Comparison of ENCODE assay signal across 8 mouse cellular contexts in the genomic region with DNA sequence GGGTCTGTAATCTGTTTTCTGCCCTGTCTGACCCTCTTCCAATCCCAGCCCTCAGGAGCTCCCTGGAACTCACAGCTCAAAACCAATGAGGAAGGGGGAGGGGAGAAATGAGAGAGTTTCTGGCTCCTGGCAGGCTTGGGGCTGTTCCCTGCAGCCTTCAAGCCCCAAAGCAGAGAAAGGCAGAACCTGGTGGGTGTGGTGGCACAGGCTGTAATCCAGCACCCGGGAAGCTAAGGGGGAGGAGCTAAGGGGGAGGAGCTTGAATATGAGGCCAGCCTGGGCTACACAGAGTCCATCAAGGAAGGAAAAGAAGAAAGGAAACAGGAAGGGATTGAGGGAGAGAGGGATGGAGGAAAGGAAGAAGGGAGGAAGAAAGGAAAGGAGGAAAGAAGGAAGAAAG.
"Had no signal": no experiment of that assay in that cellular context is flagged by ENCODE, and none has a peak within 500 bp of the region (broad histone marks: within the 10 kb centered on the region; RNA-seq: fewer than 3 reads in every experiment).

No protein-coding gene starts in this region.

- DNase-seq: kidney, adult 9 months; kidney, postnatal 14 days; layer of hippocampus, postnatal 36 days; left cerebral cortex, postnatal 4 days; lung, embryonic 14.5 days; lung, postnatal 10 days; right cerebral cortex, postnatal 25 days had no signal

- ATAC-seq: intestine, postnatal 0 days had no signal
